Mouse (Mus musculus) liver, embryonic 16.5 days (tissue): ENCODE data around the gene Hoxc4. TPM values are rescaled to one million over a fixed set of nuclear protein-coding genes. Genes with fewer than 3 reads are reported as not detected.

Source experiments
- ATAC-seq: fragments of 200-750 bp; cut with Nextera tagmentation; 2 replicates; pipeline ENCODE4 v1.8.0; 2017; ENCODE audit warnings: low read depth, mild to moderate bottlenecking, moderate number of reproducible peaks, moderate library complexity
- H3K27ac ChIP-seq: fragments of 300-500 bp; sonication (generic); 2 replicates; pipeline ENCODE4 v1.5.1; 2014; ENCODE audit warnings: mild to moderate bottlenecking, low read length
- H3K27me3 ChIP-seq: fragments of 300-500 bp; sonication (generic); 2 replicates; pipeline ENCODE4 v1.6.1; 2014; ENCODE audit warnings: low read depth, low read length, mixed read lengths; ENCODE audit not compliant: control insufficient read depth, insufficient read depth
- H3K36me3 ChIP-seq: fragments of 300-500 bp; sonication (generic); 2 replicates; pipeline ENCODE4 v1.6.1; 2014; ENCODE audit warnings: mild to moderate bottlenecking; ENCODE audit not compliant: control insufficient read depth, insufficient read depth
- H3K4me1 ChIP-seq: fragments of 300-500 bp; sonication (generic); 2 replicates; pipeline ENCODE4 v1.6.1; 2014; ENCODE audit warnings: low read depth, low read length, mixed read lengths; ENCODE audit not compliant: control insufficient read depth
- H3K4me2 ChIP-seq: fragments of 300-500 bp; sonication (generic); 2 replicates; pipeline ENCODE4 v1.6.1; 2014; ENCODE audit warnings: low read depth, low read length, mixed read lengths
- H3K4me3 ChIP-seq: fragments of 300-500 bp; sonication (generic); 2 replicates; pipeline ENCODE4 v1.5.1; 2014; ENCODE audit warnings: low read depth, mild to moderate bottlenecking, low read length
- H3K9ac ChIP-seq: fragments of 300-500 bp; sonication (generic); 2 replicates; pipeline ENCODE4 v1.6.1; 2014; ENCODE audit warnings: low read depth, low read length
- H3K9me3 ChIP-seq: fragments of 300-500 bp; sonication (generic); replicated peaks from 2 replicates; pipeline ENCODE4 v1.6.1; 2016; ENCODE audit warnings: low read length; ENCODE audit not compliant: control insufficient read depth
- WGBS: fragments of 180-500 bp; shearing (Covaris S2); extraction: QIAGEN DNeasy Blood & Tissue Kit; methylation state at CpG from one replicate; pipeline ENCODE4 v1.1.7; 2014; ENCODE audit not compliant: insufficient replicate concordance; 5-methylcytosine and 5-hydroxymethylcytosine counted together
- polyA plus RNA-seq: library from polyadenylated mRNA; unstranded; fragments of >200 nt; fragmentation: Nextera tagmentation; extraction: Ambion mirVana; gene quantifications from 2 replicates; pipeline ENCODE4 v1.2.1, GENCODE M21; 2015

The Hoxc4 gene
- polyA plus RNA-seq, 1 experiment from 2014 or later = 0.15 TPM

DNA sequence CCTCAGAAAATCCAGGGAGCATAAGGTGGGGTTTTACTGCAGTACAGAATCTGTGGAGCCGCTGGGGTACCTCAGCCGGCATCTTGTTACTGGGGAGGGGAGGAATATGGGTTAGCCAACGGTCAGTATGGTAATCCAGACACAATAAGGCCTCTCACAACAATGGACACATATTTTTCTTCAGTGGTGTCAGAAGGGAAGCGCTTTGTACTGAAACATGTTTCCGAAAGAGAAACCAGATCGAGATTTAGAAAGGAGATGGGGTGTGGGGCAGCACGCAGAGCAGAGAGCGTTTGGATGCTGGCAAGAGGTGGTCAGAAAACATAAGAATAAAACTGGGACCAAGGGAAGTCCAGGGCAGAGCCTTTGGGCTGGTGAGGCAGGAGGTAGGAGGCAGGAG lies 11.4 kb downstream of the Hoxc4 start:
- Histone ChIP-seq H3K4me3 (no peak overlapping the region), H3K27ac (no peak overlapping the region), H3K4me2 (no peak overlapping the region), H3K9me3 (no peaks in the 10 kb centered on the region), H3K4me1 (no peaks in the 10 kb centered on the region), H3K9ac (no peak overlapping the region), H3K27me3 (peaks cover 87% of the 10 kb centered on the region), H3K36me3 (no peaks in the 10 kb centered on the region)
- ATAC-seq = no peak
- WGBS = 8% methylated on average over 8 of the region's 8 CpGs

DNA sequence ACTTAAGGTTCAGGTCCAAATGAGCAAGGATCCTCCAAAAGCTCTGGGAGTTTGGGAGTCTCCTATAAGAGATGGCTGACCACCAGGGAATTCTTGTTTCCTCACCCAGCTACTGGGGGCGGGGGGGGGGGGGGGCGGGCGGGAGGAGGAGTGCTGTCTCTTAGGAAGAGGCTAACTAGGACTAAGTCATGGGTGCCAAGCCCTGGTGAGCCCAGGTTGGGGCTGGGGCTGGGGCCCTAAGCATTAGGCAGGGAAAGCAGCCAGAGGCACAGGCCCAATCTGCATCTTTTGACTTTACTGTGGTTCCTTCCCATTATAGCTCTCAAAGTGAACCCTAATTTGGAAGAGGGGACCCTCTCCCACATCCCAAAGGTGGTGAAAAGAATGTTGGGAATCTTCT lies 13.4 kb downstream of the Hoxc4 start:
- ATAC-seq = no peak
- Histone ChIP-seq H3K27ac (no peak overlapping the region), H3K27me3 (peaks cover 89% of the 10 kb centered on the region), H3K4me1 (no peaks in the 10 kb centered on the region), H3K36me3 (no peaks in the 10 kb centered on the region), H3K9me3 (no peaks in the 10 kb centered on the region), H3K4me3 (no peak overlapping the region), H3K4me2 (no peak overlapping the region), H3K9ac (no peak overlapping the region)
- 0% methylated on average over 2 of the region's 3 CpGs for WGBS

DNA sequence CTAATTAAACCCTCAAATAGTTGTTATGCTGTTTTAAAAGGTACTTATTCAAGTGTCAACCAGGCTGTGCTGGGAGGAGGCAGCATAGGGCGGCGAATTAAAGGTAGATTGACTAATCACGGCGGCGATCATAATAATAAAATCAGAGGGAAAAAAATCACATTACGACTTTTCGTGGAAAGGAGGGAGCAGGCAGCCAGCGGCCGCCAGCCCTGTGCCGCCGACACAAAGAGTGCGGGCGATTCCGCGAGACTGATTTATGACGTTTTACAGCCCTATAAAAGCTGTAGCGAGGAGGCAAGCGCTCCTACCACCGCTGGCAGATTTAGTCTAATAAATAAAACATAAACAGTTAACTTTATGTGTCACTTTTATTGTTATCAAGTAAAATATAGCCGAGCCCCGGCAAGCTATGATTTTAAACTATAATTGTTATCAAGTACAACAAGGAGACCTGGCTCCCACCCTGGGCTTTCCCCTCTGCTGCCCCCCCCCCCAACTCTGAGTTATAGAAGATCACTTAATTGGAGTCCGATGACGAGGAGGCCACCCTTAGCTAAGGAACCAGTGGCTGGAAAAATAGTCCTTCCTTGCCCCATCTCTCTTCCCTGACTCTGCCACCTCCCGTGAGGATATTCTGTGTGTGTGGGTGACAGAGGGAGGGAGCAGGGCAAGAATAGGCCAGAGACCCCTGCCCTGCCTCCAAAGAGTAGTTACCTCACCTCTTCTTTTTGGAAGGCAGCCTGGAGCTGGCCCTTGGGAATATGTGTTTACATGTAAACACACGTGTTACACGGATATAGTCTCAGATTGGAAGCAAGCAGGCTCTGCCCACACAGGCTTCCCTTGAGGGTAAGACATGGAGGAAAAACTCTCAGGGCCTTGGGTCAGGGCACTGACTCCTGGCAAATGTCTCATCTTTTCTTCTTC lies 14.2 kb downstream of the Hoxc4 start:
- Histone ChIP-seq H3K9me3 (no peaks in the 10 kb centered on the region), H3K4me1 (no peaks in the 10 kb centered on the region), H3K36me3 (no peaks in the 10 kb centered on the region), H3K4me2 (no peak overlapping the region), H3K27ac (no peak overlapping the region), H3K9ac (no peak overlapping the region), H3K27me3 (peaks cover 88% of the 10 kb centered on the region), H3K4me3 (no peak overlapping the region)
- ATAC-seq = no peak
- 4% methylated on average over 26 of the region's 26 CpGs for WGBS

DNA sequence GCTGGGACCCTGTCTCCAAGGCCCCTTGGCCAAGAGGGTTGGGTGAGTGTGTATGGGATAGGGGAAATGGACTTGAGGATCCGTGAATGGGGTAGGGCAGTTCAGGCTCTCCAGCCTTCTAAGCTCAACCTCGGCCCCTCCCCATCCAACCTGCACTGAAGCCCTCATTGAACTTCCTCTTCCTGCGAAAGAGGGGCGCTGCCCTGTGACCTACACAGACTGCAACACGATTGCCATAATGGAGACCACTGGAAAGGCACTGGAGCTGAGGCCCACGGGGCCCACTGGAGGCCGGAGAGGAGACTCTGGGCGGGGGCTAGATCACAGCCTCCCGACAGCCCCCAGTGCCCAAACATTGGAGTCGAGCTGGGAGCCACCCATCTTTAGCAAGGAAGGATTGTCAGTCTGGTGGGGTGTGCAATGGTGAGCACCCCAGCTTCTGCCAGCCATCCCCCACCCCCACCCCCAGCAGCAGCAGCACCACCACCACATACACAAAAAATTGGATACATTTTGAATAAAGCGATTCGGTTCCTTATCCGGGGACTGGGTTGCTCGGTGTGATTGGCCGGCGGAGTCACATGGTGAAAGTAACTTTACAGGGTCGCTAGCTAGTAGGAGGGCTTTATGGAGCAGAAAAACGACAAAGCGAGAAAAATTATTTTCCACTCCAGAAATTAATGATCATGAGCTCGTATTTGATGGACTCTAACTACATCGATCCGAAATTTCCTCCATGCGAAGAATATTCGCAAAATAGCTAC lies 15.5 kb downstream of the Hoxc4 start:
- H3K36me3 ChIP-seq = no peaks in the 10 kb centered on the region
- no peak overlapping the region for H3K9ac ChIP-seq
- no peaks in the 10 kb centered on the region for H3K9me3 ChIP-seq
- WGBS = 1% methylated on average over 24 of the region's 24 CpGs
- no peak overlapping the region for H3K4me2 ChIP-seq
- no peak for ATAC-seq
- no peak overlapping the region for H3K4me3 ChIP-seq
- H3K27me3 ChIP-seq = peaks cover 84% of the 10 kb centered on the region
- no peak overlapping the region for H3K27ac ChIP-seq
- no peaks in the 10 kb centered on the region for H3K4me1 ChIP-seq

DNA sequence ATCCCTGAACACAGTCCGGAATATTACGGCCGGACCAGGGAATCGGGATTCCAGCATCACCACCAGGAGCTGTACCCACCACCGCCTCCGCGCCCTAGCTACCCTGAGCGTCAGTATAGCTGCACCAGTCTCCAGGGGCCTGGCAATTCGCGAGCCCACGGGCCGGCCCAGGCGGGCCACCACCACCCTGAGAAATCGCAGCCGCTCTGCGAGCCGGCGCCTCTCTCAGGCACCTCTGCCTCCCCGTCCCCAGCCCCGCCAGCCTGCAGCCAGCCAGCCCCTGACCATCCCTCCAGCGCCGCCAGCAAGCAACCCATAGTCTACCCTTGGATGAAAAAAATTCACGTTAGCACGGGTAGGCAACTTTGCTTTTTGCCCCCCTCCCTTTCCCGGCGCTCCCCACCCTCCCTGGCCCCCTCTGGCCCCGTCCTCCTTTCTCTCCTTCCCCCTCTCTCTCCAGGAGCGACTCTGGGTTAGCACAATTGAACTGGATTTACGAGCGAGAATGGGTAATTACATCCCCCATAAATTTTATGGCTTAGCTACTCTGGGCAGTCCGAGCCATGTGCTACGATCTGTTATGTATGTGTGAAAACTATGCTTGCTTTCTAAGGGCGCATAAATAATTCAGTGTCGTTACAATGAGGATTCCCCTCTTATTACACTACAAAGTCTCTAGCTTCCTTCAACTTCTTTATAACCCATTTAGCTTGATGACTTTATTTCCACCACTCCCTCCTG lies 16.2 kb downstream of the Hoxc4 start:
- no peaks in the 10 kb centered on the region for H3K9me3 ChIP-seq
- ATAC-seq = no peak
- H3K27me3 ChIP-seq = peaks cover 89% of the 10 kb centered on the region
- no peak overlapping the region for H3K4me2 ChIP-seq
- H3K36me3 ChIP-seq = no peaks in the 10 kb centered on the region
- WGBS = 2% methylated on average over 34 of the region's 34 CpGs
- H3K4me3 ChIP-seq = peak overlapping the region; percentile 13
- H3K4me1 ChIP-seq = no peaks in the 10 kb centered on the region
- H3K27ac ChIP-seq = no peak overlapping the region
- no peak overlapping the region for H3K9ac ChIP-seq

DNA sequence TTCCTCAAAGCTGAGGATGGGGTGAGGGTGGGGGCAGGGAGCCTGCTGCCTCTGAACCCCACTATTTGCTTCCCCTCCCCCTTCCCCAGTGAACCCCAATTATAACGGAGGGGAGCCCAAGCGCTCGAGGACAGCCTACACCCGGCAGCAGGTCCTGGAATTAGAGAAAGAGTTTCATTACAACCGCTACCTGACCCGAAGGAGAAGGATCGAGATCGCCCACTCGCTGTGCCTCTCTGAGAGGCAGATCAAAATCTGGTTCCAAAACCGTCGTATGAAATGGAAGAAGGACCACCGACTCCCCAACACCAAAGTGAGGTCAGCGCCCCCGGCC lies 16.8 kb downstream of the Hoxc4 start:
- no peak for ATAC-seq
- Histone ChIP-seq H3K27ac (no peak overlapping the region), H3K36me3 (no peaks in the 10 kb centered on the region), H3K4me1 (no peaks in the 10 kb centered on the region), H3K9me3 (no peaks in the 10 kb centered on the region), H3K9ac (no peak overlapping the region), H3K27me3 (peaks cover 89% of the 10 kb centered on the region), H3K4me2 (no peak overlapping the region), H3K4me3 (no peak overlapping the region)
- 2% methylated on average over 14 of the region's 14 CpGs for WGBS

DNA sequence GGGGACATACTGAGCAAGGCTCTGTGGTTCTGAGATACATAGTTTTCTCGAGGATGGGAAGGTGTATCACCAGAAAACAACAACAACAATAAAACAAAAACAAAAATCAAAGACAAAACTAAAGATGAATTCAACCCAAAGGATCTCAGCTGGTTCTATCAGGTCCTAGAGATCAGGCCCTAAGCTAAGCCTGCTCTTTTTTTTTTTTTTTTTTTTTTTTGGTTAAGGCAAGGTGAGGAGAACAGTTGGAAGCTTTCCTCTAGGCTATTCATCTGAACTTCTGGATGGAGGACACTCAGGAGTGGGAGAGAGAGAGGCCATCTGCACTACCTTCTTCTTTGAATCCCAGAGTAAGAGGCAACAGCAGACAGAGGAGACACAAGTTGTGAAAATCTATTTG lies 18.8 kb downstream of the Hoxc4 start:
- no peak overlapping the region for H3K4me3 ChIP-seq
- ATAC-seq = no peak
- H3K27me3 ChIP-seq = peaks cover 90% of the 10 kb centered on the region
- H3K36me3 ChIP-seq = no peaks in the 10 kb centered on the region
- H3K27ac ChIP-seq = no peak overlapping the region
- no peaks in the 10 kb centered on the region for H3K9me3 ChIP-seq
- no peak overlapping the region for H3K9ac ChIP-seq
- H3K4me1 ChIP-seq = no peaks in the 10 kb centered on the region
- 12% methylated on average over 1 of the region's 1 CpGs for WGBS
- no peak overlapping the region for H3K4me2 ChIP-seq

DNA sequence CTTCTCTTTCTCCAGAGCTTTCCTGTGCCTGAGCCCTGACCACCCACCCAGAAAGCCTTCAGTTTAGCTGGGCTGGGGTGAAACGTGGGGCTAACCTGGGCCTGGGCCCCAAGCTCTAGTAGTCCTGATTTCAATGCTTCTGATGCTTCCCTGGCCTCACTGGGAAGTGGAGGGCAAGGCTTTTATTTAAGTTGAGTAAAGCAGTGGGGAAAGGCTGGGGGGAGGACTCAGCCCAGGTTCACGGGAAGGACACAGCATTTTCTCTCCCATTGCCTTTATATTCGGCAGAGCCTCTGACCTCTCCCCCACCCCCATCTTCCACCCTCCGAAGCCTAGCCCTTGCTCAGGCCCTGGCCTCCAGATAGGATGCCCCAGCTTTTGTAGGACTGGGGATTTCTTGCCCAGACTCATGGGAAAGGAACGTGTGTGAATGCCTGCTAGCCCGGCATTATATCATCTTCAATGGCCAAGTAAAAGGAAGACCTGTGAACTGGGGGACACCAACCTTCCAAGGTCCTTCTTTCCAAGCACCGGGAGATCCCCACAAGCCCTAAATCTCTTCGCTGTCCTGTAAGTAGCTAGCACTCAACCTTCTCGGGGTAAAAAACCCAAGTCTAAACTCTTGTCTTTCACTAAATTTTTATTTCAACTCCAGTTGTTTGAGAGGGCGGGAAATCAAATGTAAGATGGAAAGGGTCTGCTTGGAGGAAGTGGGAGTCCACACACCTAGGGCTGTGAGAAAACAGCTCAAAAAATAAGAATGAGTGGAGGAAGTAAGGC lies 20.2 kb downstream of the Hoxc4 start:
- Histone ChIP-seq H3K4me2 (no peak overlapping the region), H3K27me3 (peaks cover 89% of the 10 kb centered on the region), H3K4me1 (no peaks in the 10 kb centered on the region), H3K4me3 (no peak overlapping the region), H3K9me3 (no peaks in the 10 kb centered on the region), H3K27ac (no peak overlapping the region), H3K9ac (no peak overlapping the region), H3K36me3 (no peaks in the 10 kb centered on the region)
- no peak for ATAC-seq
- 21% methylated on average over 10 of the region's 10 CpGs for WGBS
